Mouse (Mus musculus) limb, embryonic 13.5 days (tissue): ENCODE measurements around the gene Rbp4. TPM values are rescaled to one million over a fixed set of nuclear protein-coding genes. Genes with fewer than 3 reads are reported as not detected.

Source experiments
- ATAC-seq: fragments of 200-750 bp; cut with Nextera tagmentation; 2 replicates; pipeline ENCODE4 v1.8.0; 2017; ENCODE audit warnings: low read depth, moderate number of reproducible peaks, moderate TSS enrichment; ENCODE audit not compliant: low FRiP score
- H3K27ac ChIP-seq: fragments of 300-500 bp; sonication (generic); 2 replicates; pipeline ENCODE4 v1.5.1; 2015; ENCODE audit warnings: inconsistent platforms, mild to moderate bottlenecking, moderate library complexity
- H3K27me3 ChIP-seq: fragments of 300-500 bp; sonication (generic); 2 replicates; pipeline ENCODE4 v1.6.1; 2015; ENCODE audit warnings: mild to moderate bottlenecking, inconsistent platforms
- H3K36me3 ChIP-seq: fragments of 300-500 bp; sonication (generic); 2 replicates; pipeline ENCODE4 v1.6.1; 2015; ENCODE audit warnings: inconsistent platforms, mild to moderate bottlenecking, moderate library complexity
- H3K4me1 ChIP-seq: fragments of 300-500 bp; sonication (generic); 2 replicates; pipeline ENCODE4 v1.6.1; 2015; ENCODE audit warnings: inconsistent platforms
- H3K4me2 ChIP-seq: fragments of 300-500 bp; sonication (generic); replicated peaks from 2 replicates; pipeline ENCODE4 v1.6.1; 2015; ENCODE audit warnings: inconsistent platforms, mild to moderate bottlenecking, moderate library complexity
- H3K4me3 ChIP-seq: fragments of 300-500 bp; sonication (generic); 2 replicates; pipeline ENCODE4 v1.5.1; 2015; ENCODE audit warnings: moderate library complexity, mild to moderate bottlenecking, inconsistent platforms
- H3K9ac ChIP-seq: fragments of 300-500 bp; sonication (generic); 2 replicates; pipeline ENCODE4 v1.6.1; 2015; ENCODE audit warnings: mild to moderate bottlenecking, inconsistent platforms
- H3K9me3 ChIP-seq: fragments of 300-500 bp; sonication (generic); 2 replicates; pipeline ENCODE4 v1.6.1; 2016; ENCODE audit warnings: inconsistent platforms
- WGBS: fragments of 180-500 bp; shearing (Covaris S2); methylation state at CpG from one replicate; pipeline ENCODE4 v1.1.7; 2015; 5-methylcytosine and 5-hydroxymethylcytosine counted together
- polyA plus RNA-seq: library from polyadenylated mRNA; unstranded; fragments of >200 nt; fragmentation: Nextera tagmentation; extraction: Ambion mirVana; gene quantifications from 2 replicates; pipeline ENCODE4 v1.2.1, GENCODE M21; 2015

Gene Rbp4
- polyA plus RNA-seq, 1 experiment from 2014 or later = 11.7 TPM

- Histone ChIP-seq H3K36me3 (no peaks in the 10 kb centered on the region), H3K4me3 (no peak overlapping the region), H3K4me1 (no peaks in the 10 kb centered on the region), H3K27me3 (no peaks in the 10 kb centered on the region), H3K4me2 (no peak overlapping the region), H3K9ac (no peak overlapping the region), H3K27ac (no peak overlapping the region), H3K9me3 (no peaks in the 10 kb centered on the region)
- 88% methylated on average over 4 of the region's 4 CpGs for WGBS
- no peak for ATAC-seq
These were observed 39.2 kb downstream of the Rbp4 start for GRCm38 (mm10) chr19:38085841-38086240.

DNA sequence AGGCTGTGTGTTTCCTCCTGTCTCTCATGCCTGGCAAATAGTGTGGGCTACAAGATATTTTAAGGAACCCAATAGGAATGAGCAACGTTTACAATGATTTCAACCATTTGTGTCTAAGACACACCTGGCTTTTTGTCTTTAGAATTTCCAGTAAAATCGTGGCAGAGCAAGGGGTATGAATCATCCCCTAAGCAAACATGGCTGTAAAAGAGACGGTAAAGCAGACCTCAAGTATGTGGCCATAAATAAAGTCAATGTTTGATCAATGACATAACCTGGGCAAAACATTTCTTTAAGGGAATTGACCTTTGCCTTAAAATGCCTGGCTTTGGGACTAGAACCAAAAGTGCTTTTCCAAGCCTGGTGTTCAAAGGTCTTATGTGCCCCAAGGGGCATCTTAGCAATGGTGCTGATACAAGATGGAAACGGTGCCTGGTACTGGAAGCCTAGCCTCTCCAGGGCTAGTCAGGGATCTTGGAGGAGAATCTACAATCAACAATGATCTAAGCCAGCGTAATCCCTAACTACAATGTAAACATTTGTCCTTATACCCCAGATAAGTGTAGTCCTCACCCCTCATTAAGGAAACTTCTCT, 42.1 kb downstream of the Rbp4 start:
- Histone ChIP-seq H3K9me3 (no peaks in the 10 kb centered on the region), H3K27ac (no peak overlapping the region), H3K27me3 (no peaks in the 10 kb centered on the region), H3K9ac (no peak overlapping the region), H3K4me3 (no peak overlapping the region), H3K4me2 (no peak overlapping the region), H3K36me3 (no peaks in the 10 kb centered on the region), H3K4me1 (no peaks in the 10 kb centered on the region)
- 58% methylated on average over 5 of the region's 5 CpGs for WGBS
- no peak for ATAC-seq

GRCm38 (mm10) chr19:38081361-38081760, 43.7 kb downstream of the Rbp4 start:
- H3K27ac ChIP-seq = no peak overlapping the region
- no peak overlapping the region for H3K9ac ChIP-seq
- H3K27me3 ChIP-seq = no peaks in the 10 kb centered on the region
- no peak overlapping the region for H3K4me2 ChIP-seq
- no peak for ATAC-seq
- H3K9me3 ChIP-seq = no peaks in the 10 kb centered on the region
- no peak overlapping the region for H3K4me3 ChIP-seq
- 66% methylated on average over 3 of the region's 3 CpGs for WGBS
- no peaks in the 10 kb centered on the region for H3K4me1 ChIP-seq
- no peaks in the 10 kb centered on the region for H3K36me3 ChIP-seq

GRCm38 (mm10) chr19:38077851-38078540, 47.1 kb downstream of the Rbp4 start:
- peaks cover 13% of the 10 kb centered on the region for H3K36me3 ChIP-seq
- no peaks in the 10 kb centered on the region for H3K27me3 ChIP-seq
- H3K9ac ChIP-seq = no peak overlapping the region
- no peaks in the 10 kb centered on the region for H3K4me1 ChIP-seq
- H3K4me3 ChIP-seq = no peak overlapping the region
- no peak overlapping the region for H3K27ac ChIP-seq
- no peak overlapping the region for H3K4me2 ChIP-seq
- ATAC-seq = no peak
- H3K9me3 ChIP-seq = no peaks in the 10 kb centered on the region
- WGBS = 65% methylated on average over 3 of the region's 3 CpGs

- no peak overlapping the region for H3K4me3 ChIP-seq
- H3K4me2 ChIP-seq = no peak overlapping the region
- no peak overlapping the region for H3K9ac ChIP-seq
- H3K36me3 ChIP-seq = peaks cover 29% of the 10 kb centered on the region
- H3K9me3 ChIP-seq = no peaks in the 10 kb centered on the region
- H3K27ac ChIP-seq = no peak overlapping the region
- no peaks in the 10 kb centered on the region for H3K4me1 ChIP-seq
- no peak for ATAC-seq
- WGBS = 88% methylated on average over 2 of the region's 2 CpGs
- H3K27me3 ChIP-seq = no peaks in the 10 kb centered on the region
These were observed 48.8 kb downstream of the Rbp4 start for GRCm38 (mm10) chr19:38076251-38076650.

- 83% methylated on average over 11 of the region's 11 CpGs for WGBS
These were observed 50.0 kb downstream of the Rbp4 start for GRCm38 (mm10) chr19:38075051-38075450.

DNA sequence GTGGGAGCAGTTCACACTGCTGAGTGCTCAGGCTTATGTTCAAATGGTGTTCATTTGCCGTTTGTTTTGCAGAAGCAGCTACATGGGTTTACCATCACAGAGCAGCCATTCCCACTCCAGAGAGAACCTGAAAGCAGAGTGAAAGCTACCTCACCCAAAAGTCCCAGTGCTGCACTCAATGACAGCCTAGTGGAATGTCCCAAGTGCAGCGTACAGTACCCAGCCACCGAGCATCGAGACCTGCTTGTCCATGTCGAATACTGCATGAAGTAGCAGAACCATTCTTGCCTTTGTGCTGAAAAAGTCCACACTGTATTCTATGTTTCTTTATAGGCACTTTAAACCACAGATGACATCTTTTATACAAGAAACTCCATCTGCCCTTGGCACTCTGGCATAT, 51.9 kb downstream of the Rbp4 start:
- Histone ChIP-seq H3K27me3 (no peaks in the 10 kb centered on the region), H3K27ac (no peak overlapping the region), H3K9ac (no peak overlapping the region), H3K4me3 (no peak overlapping the region), H3K36me3 (peaks cover 56% of the 10 kb centered on the region), H3K4me1 (no peaks in the 10 kb centered on the region), H3K9me3 (no peaks in the 10 kb centered on the region), H3K4me2 (no peak overlapping the region)
- 95% methylated on average over 5 of the region's 5 CpGs for WGBS
- ATAC-seq = no peak

More at GRCm38 (mm10) chr19:38075051-38075450, 50.0 kb downstream of the Rbp4 start:
- no peak overlapping the region for H3K4me3 ChIP-seq
- no peak overlapping the region for H3K27ac ChIP-seq
- peaks cover 41% of the 10 kb centered on the region for H3K36me3 ChIP-seq
- no peak for ATAC-seq
- no peaks in the 10 kb centered on the region for H3K9me3 ChIP-seq
- no peak overlapping the region for H3K4me2 ChIP-seq
- H3K4me1 ChIP-seq = no peaks in the 10 kb centered on the region
- no peaks in the 10 kb centered on the region for H3K27me3 ChIP-seq
- no peak overlapping the region for H3K9ac ChIP-seq

Other genes starting within 250 kb of the Rbp4 start
- 12.6 and 14.2 TPM in 2 replicates for gene Myof, start 81.7 kb downstream of the Rbp4 start, polyA plus RNA-seq
- 19.2 and 21.5 TPM in 2 replicates for gene Cep55, start 70.3 kb downstream of the Rbp4 start, polyA plus RNA-seq
- not detected in 2 replicates for gene Ffar4, start 28.2 kb downstream of the Rbp4 start, polyA plus RNA-seq
- not detected in 2 replicates for gene Pde6c, start 7.5 kb upstream of the Rbp4 start, polyA plus RNA-seq
- 43.9 and 44.2 TPM in 2 replicates for gene Fra10ac1, start 98.9 kb upstream of the Rbp4 start, polyA plus RNA-seq
- gene Lgi1, start 139.3 kb upstream of the Rbp4 start, polyA plus RNA-seq = 1.8 and 1.9 TPM in 2 replicates